Mouse (Mus musculus): ENCODE data around the gene Mmp19.
"Not testable (repeated sequence)": the region's sequence is repeated elsewhere in the genome, so short reads cannot be mapped to it uniquely, and the experiment has no call there.

Mmp19 gene

GRCm38 (mm10) chr10:128801981-128802495 lies 11.3 kb downstream of the Mmp19 start:
- DNase-seq (ENCODE audit: low spot score in 2 of 2): peak in 1 of 2 experiments; percentile 56

DNA sequence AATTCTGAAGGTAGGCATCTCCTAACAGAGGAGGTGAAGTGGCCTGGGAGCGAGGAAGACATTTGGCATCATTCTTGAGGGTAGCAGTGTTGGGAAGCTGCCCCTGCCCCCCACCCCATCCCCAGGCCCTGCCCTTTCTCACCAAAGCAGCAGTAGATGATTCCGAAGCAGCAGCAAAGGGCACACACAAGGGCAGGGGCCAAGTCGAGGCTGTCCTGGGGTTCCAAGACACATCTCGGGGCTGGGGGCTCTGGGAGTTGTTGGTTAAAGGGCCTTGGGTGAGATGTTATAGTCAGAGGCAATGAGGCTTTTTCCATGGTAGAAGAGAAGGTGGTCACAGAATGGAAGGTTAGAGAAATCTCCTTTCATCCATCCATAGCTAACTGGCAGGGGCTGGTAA lies 12.2 kb downstream of the Mmp19 start:
- DNase-seq (ENCODE audit: low spot score in 2 of 2): peak in 1 of 2 experiments; percentile 45

GRCm38 (mm10) chr10:128803361-128803760 lies 12.7 kb downstream of the Mmp19 start:
- DNase-seq (ENCODE audit: low spot score in 2 of 2): peak in 1 of 2 experiments; percentile 54

DNA sequence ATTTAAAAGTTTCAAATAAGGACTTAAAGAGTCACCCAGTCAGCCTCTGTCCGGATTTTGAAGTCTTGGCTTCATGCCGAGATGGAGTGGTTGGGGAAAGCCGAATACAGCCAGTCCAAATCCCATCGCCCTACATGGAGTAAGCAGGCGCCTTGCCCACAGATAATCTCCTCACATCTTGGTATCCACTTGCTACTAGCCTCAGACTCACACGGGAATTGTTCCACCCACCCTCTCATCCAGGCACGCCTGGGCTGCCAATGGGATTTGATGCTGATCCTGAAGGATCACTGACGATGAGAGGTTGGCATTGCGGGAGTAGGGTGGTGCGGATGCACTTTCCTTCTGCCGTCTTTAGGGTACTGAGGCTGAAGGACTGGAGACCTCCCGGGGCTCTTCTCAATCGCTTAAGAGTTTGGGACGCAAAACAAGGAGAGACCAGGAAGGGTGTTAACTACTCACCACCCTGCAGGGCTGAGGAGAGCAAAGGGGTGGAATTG lies 13.1 kb downstream of the Mmp19 start, which contains the start of gene Dnajc14:
TSS of gene Dnajc14 (plus strand) at position 292 of the 500 bp plus-strand sequence.
- DNase-seq (ENCODE audit: low spot score in 2 of 2): peak; percentile 66 to 68

GRCm38 (mm10) chr10:128804271-128805091 lies 13.8 kb downstream of the Mmp19 start, which contains the start of gene Tmem198b:
TSS of gene Tmem198b (minus strand) at chr10:128804370.
- peak; percentile 58 to 73 for DNase-seq (ENCODE audit: low spot score in 2 of 2)

- peak; percentile 95 to 97 for DNase-seq (ENCODE audit: low spot score in 2 of 2)
Observed at GRCm38 (mm10) chr10:128805092-128806000, 14.6 kb downstream of the Mmp19 start.

DNA sequence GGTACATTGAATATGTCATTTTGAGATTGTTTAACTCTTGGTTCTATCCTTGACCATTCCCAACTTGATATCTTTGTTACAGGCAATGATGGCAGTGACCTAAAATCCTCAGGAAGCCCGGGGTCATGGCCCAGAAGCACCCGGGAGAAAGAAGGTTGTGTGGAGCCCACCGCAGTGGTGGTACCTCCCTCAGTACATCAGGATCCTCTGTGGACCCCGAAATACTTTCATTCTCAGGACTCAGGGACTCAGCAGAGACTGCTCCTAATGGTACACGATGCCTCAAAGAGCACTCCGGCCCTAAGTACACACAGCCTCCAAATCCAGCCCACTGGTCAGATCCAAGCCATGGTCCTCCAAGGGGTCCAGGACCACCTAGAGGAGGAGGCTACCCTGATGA lies 15.4 kb downstream of the Mmp19 start:
- DNase-seq (ENCODE audit: low spot score in 2 of 2): peak in 1 of 2 experiments; percentile 47

GRCm38 (mm10) chr10:128807018-128807417 lies 16.3 kb downstream of the Mmp19 start:
- peak in 1 of 2 experiments; percentile 49 for DNase-seq (ENCODE audit: low spot score in 2 of 2)

DNA sequence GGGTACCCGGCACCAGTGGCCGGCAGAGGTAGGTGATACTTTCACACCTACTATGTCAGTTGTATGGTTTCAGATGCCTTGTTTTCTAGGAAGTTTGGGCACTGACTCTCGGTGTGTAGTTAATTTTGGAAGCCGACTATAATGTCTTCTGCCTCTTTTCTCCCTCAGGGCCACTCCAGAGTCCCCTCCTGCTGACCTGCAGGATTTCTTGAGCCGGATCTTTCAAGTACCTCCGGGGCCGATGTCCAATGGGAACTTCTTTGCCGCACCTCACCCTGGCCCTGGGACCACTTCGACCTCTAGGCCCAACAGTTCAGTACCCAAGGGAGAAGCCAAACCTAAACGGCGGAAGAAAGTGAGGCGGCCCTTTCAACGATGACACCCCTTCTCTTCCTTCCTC lies 26.3 kb downstream of the Mmp19 start, which contains the start of gene Sarnp:
TSS of gene Sarnp (plus strand) at position 301 of the 400 bp plus-strand sequence.
- DNase-seq (ENCODE audit: low spot score in 2 of 2): no peak

GRCm38 (mm10) chr10:128820217-128820616 lies 29.5 kb downstream of the Mmp19 start:
- DNase-seq (ENCODE audit: low spot score in 2 of 2): no peak

DNA sequence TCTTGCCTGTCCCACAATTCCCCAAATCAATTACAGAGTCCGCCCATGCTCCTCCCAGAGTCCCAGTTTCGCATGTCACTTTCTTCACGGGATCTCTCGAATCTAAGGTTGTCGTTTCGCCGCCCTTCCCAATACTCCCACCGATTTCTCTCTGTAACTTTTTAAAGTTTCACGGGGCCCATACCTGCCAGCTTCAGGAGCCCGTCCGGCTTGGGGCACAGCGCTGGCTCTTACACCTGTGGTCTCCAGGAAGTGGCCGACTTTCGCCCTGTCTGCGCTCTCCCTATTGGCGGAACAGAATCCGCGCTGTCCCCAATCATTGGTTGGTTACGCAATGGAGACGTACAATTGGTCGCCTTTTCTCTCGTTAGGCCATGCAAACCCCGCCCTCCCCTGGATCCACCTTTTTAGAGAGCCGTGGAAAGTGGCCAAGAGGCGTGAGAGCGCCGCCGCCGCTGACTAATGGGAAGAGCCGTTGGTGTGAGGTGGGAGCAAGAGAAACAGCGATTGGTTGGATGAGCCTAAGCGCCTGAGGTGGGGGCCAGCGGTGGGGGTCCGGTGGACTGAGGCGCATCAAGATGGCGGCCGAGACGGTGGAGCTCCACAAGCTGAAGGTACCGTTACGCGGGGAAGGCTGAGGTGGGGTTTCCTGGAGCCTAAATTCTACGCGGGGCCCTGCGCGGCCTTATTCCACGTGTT lies 30.8 kb downstream of the Mmp19 start, which contains the start of gene Ormdl2:
TSS of gene Ormdl2 (minus strand) at position 288 of the 699 bp plus-strand sequence.
- peak; percentile 97 to 98 for DNase-seq (ENCODE audit: low spot score in 2 of 2)

DNA sequence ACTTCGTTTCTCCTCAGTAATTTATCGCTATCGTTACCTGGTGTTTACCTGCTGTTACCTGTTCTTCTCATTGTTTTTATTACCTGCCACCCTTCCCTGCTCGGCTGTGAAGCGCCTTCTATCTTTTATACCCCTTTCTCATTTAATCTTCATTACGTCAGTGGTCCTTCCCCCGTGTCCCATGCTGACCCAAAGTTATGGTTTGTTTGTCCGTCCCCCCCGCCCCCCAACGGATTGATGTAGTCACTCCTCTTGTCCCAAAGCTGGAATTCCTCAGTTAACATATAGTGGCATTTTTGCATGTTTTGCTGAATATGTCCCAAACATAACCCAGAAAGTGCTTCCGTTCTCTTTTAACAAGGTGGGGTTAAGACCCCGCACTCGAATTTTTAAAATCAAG lies 31.4 kb downstream of the Mmp19 start:
- no peak for DNase-seq (ENCODE audit: low spot score in 2 of 2)

GRCm38 (mm10) chr10:128823087-128823486 lies 32.4 kb downstream of the Mmp19 start:
- DNase-seq (ENCODE audit: low spot score in 2 of 2): not testable (repeated sequence)

GRCm38 (mm10) chr10:128823821-128824220 lies 33.1 kb downstream of the Mmp19 start:
- no peak for DNase-seq (ENCODE audit: low spot score in 2 of 2)

- no peak for DNase-seq (ENCODE audit: low spot score in 2 of 2)
Observed at GRCm38 (mm10) chr10:128837400-128837799, 46.7 kb downstream of the Mmp19 start.

GRCm38 (mm10) chr10:128839434-128839833 lies 48.7 kb downstream of the Mmp19 start:
- no peak for DNase-seq (ENCODE audit: low spot score in 2 of 2)

GRCm38 (mm10) chr10:128840612-128841011 lies 49.9 kb downstream of the Mmp19 start:
- DNase-seq (ENCODE audit: low spot score in 2 of 2): no peak

- no peak for DNase-seq (ENCODE audit: low spot score in 2 of 2)
Observed at GRCm38 (mm10) chr10:128843260-128843659, 52.5 kb downstream of the Mmp19 start.

GRCm38 (mm10) chr10:128845516-128845915 lies 54.8 kb downstream of the Mmp19 start:
- DNase-seq (ENCODE audit: low spot score in 2 of 2): no peak

GRCm38 (mm10) chr10:128846664-128847063 lies 56.0 kb downstream of the Mmp19 start:
- DNase-seq (ENCODE audit: low spot score in 2 of 2): no peak

GRCm38 (mm10) chr10:128848426-128848825 lies 57.7 kb downstream of the Mmp19 start:
- DNase-seq (ENCODE audit: low spot score in 2 of 2): no peak
